Mouse (Mus musculus) spleen, adult 10 weeks (tissue): Measurements from ENCODE around the gene Gm4894. TPM values are rescaled to one million over a fixed set of nuclear protein-coding genes. Genes with fewer than 3 reads are reported as not detected.

Experiments
- polyA plus RNA-seq: library from polyadenylated mRNA; stranded (reverse); fragments of 350-450 nt; fragmentation: Illumina TruSeq; extraction: RNeasy Lipid Tissue Mini Kit (QIAGEN cat#74804); gene quantifications from one replicate; pipeline ENCODE4 v1.2.3, GENCODE M21; 2015; ENCODE audit warnings: low replicate concordance; ENCODE audit not compliant: insufficient read depth

Gene Gm4894
- not detected for polyA plus RNA-seq

GRCm38 (mm10) chr9:49250231-49250630 is at the start of gene Gm4894:
Gm4894 (plus strand) TSS chr9:49250531.

Other genes with a start within 250 kb of the Gm4894 start
- 45.4 TPM for gene Zw10, start 194.9 kb upstream of the Gm4894 start, polyA plus RNA-seq
- 0.23 TPM for gene Tmprss5, start 169.3 kb upstream of the Gm4894 start, polyA plus RNA-seq
- gene Drd2, start 90.1 kb downstream of the Gm4894 start, polyA plus RNA-seq, result not detected
- not detected for gene Ankk1, start 176.5 kb downstream of the Gm4894 start, polyA plus RNA-seq
- 2.4 TPM for gene Ttc12, start 235.7 kb downstream of the Gm4894 start, polyA plus RNA-seq